Comparison of ENCODE assay signal across 21 mouse cellular contexts in the genomic region with DNA sequence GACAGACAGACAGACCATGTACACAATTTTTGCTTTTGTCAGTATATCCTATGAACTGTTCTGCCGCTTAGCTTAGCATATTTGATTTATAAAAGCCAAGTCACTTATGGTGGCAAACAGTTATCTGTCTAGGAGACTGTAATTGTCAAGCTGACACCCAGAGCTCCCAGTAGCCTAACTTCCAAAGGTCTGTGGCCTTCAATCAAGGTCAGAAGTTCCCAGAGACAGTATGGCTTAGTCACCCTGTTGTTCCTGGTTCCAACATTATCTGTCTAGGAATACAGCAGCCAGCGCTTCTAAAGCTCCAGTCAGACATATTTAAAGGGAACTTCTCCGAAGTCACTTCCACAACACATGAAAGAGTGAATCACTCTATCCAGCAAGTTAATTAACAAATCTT. TPM values are rescaled to one million over a fixed set of nuclear protein-coding genes. Genes with fewer than 3 reads are reported as not detected.
"Had no signal": no experiment of that assay in that cellular context is flagged by ENCODE, and none has a peak within 500 bp of the region (broad histone marks: within the 10 kb centered on the region; RNA-seq: fewer than 3 reads in every experiment).

No protein-coding gene starts in this region.

- ATAC-seq: midbrain, embryonic 13.5 days; midbrain, embryonic 16.5 days had no signal

- H3K9ac ChIP-seq: liver, embryonic 13.5 days; midbrain, embryonic 13.5 days; neural tube, embryonic 13.5 days had no signal

- H3K27ac ChIP-seq: left cerebral cortex, adult 2 months; liver, embryonic 13.5 days; midbrain, embryonic 13.5 days; neural tube, embryonic 13.5 days; stomach, postnatal 0 days had no signal

- H3K27me3 ChIP-seq: liver, embryonic 13.5 days; midbrain, embryonic 13.5 days; neural tube, embryonic 13.5 days had no signal

- H3K9me3 ChIP-seq: liver, embryonic 13.5 days; midbrain, embryonic 13.5 days; neural tube, embryonic 13.5 days had no signal

- H3K4me2 ChIP-seq: liver, embryonic 13.5 days; midbrain, embryonic 13.5 days; neural tube, embryonic 13.5 days had no signal

- H3K36me3 ChIP-seq: liver, embryonic 13.5 days; midbrain, embryonic 13.5 days; neural tube, embryonic 13.5 days had no signal

- H3K4me3 ChIP-seq: left cerebral cortex, adult 2 months; liver, embryonic 13.5 days; midbrain, embryonic 13.5 days; myocyte; neural tube, embryonic 13.5 days had no signal

- DNase-seq: kidney, postnatal 10 days; kidney, postnatal 36 days; layer of hippocampus, postnatal 36 days; liver, embryonic 13.5 days; lung, adult 2 months; lung, postnatal 14 days; lung, postnatal 4 days; right cerebral cortex, adult 18-20 months; right cerebral cortex, postnatal 14 days; right cerebral cortex, postnatal 4 days; thymus, adult 2 months; thymus, postnatal 14 days; thymus, postnatal 4 days had no signal

- H3K4me1 ChIP-seq: midbrain, embryonic 13.5 days; neural tube, embryonic 13.5 days had no signal

RNA-seq across cellular contexts. Expression of gene Armc2, which starts 17.0 kb away (rescaled TPM):
- total RNA-seq: neutrophil, adult 5-6 weeks had no signal
- polyA plus RNA-seq: liver, adult 2 months had no signal
